Mouse (Mus musculus) frontal cortex, postnatal 10 days (tissue): ENCODE measurements around the gene Wnt9a.
"Not testable (repeated sequence)": the region's sequence is repeated elsewhere in the genome, so short reads cannot be mapped to it uniquely, and the experiment has no call there.

Source experiments
- DNase-seq, 2 experiments: peaks; one replicate each; pipeline ENCODE4 v3.0.0; 2022; ENCODE audit warnings: low spot score in 2 of 2, mixed read lengths in 1 of 2

Gene Wnt9a

GRCm38 (mm10) chr11:59335150-59335549 lies 28.4 kb downstream of the Wnt9a start:
- DNase-seq, result no peak

GRCm38 (mm10) chr11:59335942-59336341 lies 29.2 kb downstream of the Wnt9a start:
- DNase-seq, result no peak

GRCm38 (mm10) chr11:59336381-59336780 lies 29.7 kb downstream of the Wnt9a start:
- DNase-seq, result no peak

- no peak for DNase-seq
Measured at GRCm38 (mm10) chr11:59337955-59338735, 31.4 kb downstream of the Wnt9a start.

- no peak for DNase-seq
Measured at GRCm38 (mm10) chr11:59338736-59339120, 32.0 kb downstream of the Wnt9a start.

- DNase-seq, result no peak
Measured at GRCm38 (mm10) chr11:59342956-59343355, 36.2 kb downstream of the Wnt9a start.

- no peak for DNase-seq
Measured at GRCm38 (mm10) chr11:59346166-59346910, 39.6 kb downstream of the Wnt9a start.

- DNase-seq, result no peak
Measured at GRCm38 (mm10) chr11:59350326-59350725, 43.6 kb downstream of the Wnt9a start.

GRCm38 (mm10) chr11:59354793-59355192 lies 48.1 kb downstream of the Wnt9a start:
- DNase-seq, result no peak

- DNase-seq, result no peak
Measured at GRCm38 (mm10) chr11:59356874-59357289, 50.2 kb downstream of the Wnt9a start.

GRCm38 (mm10) chr11:59361291-59361690 lies 54.6 kb downstream of the Wnt9a start:
- DNase-seq, result no peak

- DNase-seq, result no peak
Measured at GRCm38 (mm10) chr11:59364007-59364406, 57.3 kb downstream of the Wnt9a start.

GRCm38 (mm10) chr11:59364417-59364816 lies 57.7 kb downstream of the Wnt9a start:
- no peak for DNase-seq

- DNase-seq, result no peak
Measured at GRCm38 (mm10) chr11:59366031-59366430, 59.3 kb downstream of the Wnt9a start.

- DNase-seq, result no peak
Measured at GRCm38 (mm10) chr11:59366633-59367032, 59.9 kb downstream of the Wnt9a start.

GRCm38 (mm10) chr11:59367955-59368354 lies 61.2 kb downstream of the Wnt9a start:
- DNase-seq, result not testable (repeated sequence)

- DNase-seq, result no peak
Measured at GRCm38 (mm10) chr11:59369848-59370247, 63.1 kb downstream of the Wnt9a start.

GRCm38 (mm10) chr11:59375475-59375874 lies 68.7 kb downstream of the Wnt9a start, which contains the start of gene Prss38:
Prss38 (minus strand) TSS chr11:59375657.
- DNase-seq, result no peak

GRCm38 (mm10) chr11:59377999-59378398 lies 71.3 kb downstream of the Wnt9a start:
- DNase-seq, result no peak

- DNase-seq, result no peak
Measured at GRCm38 (mm10) chr11:59379547-59379946, 72.8 kb downstream of the Wnt9a start.
